Mouse (Mus musculus) cortical plate, adult 2 months (tissue): ENCODE results near the gene Gca. TPM values are rescaled to one million over a fixed set of nuclear protein-coding genes. Genes with fewer than 3 reads are reported as not detected.

Source experiments
- H3K27ac ChIP-seq: fragments of 200-500 bp; 2 replicates; pipeline ENCODE4 v1.5.1; 2012; ENCODE audit warnings: low read length, control low read depth, inconsistent platforms; ENCODE audit not compliant: insufficient read depth
- H3K4me1 ChIP-seq: fragments of 200-500 bp; 2 replicates; pipeline ENCODE4 v1.6.1; 2011; ENCODE audit warnings: low read length; ENCODE audit not compliant: control insufficient read depth, insufficient read depth
- H3K4me3 ChIP-seq: fragments of 200-500 bp; 2 replicates; pipeline ENCODE4 v1.5.1; 2011; ENCODE audit warnings: mild to moderate bottlenecking, low read length, control low read depth; ENCODE audit not compliant: insufficient read depth
- CTCF ChIP-seq: fragments of 200-500 bp; IDR thresholded peaks from 2 replicates; pipeline ENCODE4 v1.5.1; 2011; ENCODE audit warnings: mild to moderate bottlenecking, control low read depth, low read length; ENCODE audit not compliant: insufficient read depth; ENCODE audit errors: extremely low read depth
- POLR2A ChIP-seq: fragments of 200-500 bp; IDR thresholded peaks from 2 replicates; pipeline ENCODE4 v1.6.1; 2011; ENCODE audit warnings: mild to moderate bottlenecking, low read length, control low read depth; ENCODE audit not compliant: insufficient read depth; ENCODE audit errors: extremely low read depth
- polyA plus RNA-seq: library from polyadenylated mRNA; depleted of rRNA; stranded (reverse); fragments of >200 nt; gene quantifications from 2 replicates; pipeline ENCODE4 v1.2.3, GENCODE M21; 2012

The Gca gene
- polyA plus RNA-seq, 1 experiment = 19.1 TPM

DNA sequence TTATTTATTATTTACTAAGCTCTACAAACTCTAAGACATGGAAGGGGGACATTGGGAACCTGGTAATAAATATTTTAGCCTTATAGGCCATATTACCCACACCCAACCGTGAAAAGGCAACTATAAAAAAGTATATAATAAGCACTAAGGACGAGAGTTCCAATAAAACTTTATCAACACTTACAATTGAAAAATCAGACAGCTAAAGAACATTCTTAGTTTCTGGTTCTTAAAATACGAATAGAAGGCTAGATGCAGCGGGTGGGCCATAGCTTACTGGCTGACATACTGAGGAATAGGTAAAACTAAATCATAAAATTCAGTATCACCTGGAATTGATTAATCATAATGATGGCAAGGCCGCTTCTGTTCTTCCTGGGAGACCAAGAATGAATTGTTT lies 19.2 kb upstream of the Gca start:
- Histone ChIP-seq H3K4me1 (no peaks in the 10 kb centered on the region), H3K4me3 (no peak overlapping the region; the same call in 1 of the 2 replicates), H3K27ac (no peak overlapping the region)
- TF ChIP-seq CTCF = no peak
- no peak for TF ChIP-seq POLR2A

DNA sequence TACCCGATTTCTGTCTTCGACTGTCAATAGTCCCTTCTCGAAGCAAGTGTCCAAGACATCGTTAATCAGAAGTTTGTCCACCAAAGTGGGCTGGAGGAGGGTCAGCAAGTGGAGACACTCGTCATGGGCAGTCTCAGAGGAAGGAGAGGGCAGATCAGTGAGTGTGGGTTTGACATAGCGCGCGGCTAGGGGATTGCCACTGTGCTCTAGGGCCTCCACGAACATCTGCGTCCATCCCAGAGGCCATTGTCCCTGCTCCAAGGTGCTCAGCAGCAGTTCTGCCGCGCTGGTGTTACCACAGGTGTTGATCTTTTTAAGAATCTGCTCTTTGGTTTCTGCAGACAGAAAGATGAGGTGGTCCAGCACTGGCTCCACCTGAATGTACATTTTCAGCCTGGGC lies 18.6 kb upstream of the Gca start:
- TF ChIP-seq CTCF = no peak
- no peak for TF ChIP-seq POLR2A
- no peak overlapping the region for H3K27ac ChIP-seq
- H3K4me3 ChIP-seq = peak overlapping the region; percentile 55
- no peaks in the 10 kb centered on the region for H3K4me1 ChIP-seq

DNA sequence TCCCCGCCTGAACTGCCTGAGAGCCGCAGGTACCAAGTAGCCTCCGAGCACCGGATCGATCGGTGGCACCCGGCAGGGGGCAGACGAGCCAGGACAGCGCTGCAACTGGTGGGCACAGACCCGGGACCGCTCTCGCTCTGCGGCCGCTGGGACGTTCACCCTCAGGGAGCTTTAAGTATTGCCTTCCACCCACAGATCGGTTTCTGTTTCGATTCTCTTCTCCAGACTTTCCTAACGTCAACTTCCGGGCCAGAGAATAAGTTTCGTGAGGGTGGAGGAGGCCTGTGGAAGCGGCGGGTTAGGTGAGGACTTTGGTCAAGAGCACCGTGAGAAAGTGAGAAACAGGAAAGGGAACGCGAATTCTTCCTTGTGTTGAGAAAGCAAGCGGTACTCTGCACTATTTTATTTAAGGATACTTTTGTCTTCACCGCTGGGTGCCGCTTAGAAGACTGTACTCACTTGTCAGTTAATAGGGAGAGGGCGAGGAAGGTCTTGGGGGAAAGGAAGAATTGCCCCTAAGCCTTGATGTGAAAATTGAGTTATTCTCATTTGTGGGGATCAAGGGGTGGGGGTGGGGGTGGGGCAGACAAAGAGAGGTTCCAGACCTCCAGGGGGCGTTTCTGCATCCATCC lies 18.0 kb upstream of the Gca start, which contains the start of gene Ifih1:
Ifih1 (minus strand) TSS at position 242 of the 632 bp plus-strand sequence.
- H3K4me3 ChIP-seq = peak within 1 kb of the TSS; percentile 55
- no peaks in the 10 kb centered on the region for H3K4me1 ChIP-seq
- H3K27ac ChIP-seq = no peak within 1 kb of the TSS
- no peak for TF ChIP-seq POLR2A
- TF ChIP-seq CTCF = no peak

DNA sequence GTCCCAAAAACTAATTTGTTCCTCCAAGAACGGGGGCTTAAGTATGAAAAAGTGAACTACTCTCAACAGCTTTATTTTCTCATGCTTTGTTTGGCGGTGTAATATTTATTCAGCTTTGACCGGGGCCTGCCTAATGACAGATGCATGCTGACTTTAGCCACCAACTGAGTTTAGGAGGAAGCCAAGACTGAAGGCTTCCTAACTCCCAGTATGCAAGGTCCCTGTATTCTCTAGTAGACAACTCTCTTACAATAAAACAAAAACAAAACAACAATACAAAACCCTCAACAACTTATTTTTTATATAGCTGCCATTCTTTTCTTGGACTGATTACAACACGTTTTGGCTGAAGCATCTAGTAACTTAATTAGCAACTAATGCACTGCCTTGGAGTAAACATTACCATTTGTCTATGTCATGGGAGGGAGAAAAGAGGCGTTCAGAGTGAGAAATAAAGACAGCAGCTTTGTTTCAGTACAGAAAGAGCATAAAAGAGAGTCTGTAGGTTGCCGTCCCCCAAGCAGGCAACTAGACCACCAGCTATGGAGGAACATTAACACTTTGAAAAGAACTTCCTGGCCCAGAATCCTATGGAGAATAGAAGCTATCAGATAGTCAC lies 17.3 kb upstream of the Gca start:
- no peak overlapping the region for H3K27ac ChIP-seq

DNA sequence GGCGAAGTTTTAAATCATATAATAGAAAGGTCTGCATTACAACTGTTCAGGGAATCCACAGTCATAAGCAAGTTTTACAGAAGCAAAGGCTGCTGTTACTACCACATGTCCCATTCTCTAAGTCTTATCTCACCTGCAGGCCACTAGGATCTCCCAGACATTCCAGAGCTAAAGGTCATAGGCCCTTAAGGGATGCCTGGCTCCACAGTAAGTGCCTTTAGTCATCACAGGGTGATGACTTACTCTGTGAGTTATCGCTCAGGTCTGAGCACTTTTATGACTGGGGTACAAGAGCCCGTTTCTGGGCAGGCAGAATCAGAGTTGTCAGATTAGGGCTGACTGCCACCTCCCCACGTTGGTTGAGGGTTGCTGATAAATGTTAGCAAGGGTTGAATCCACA lies 12.2 kb upstream of the Gca start:
- TF ChIP-seq POLR2A = no peak
- H3K4me1 ChIP-seq = no peaks in the 10 kb centered on the region
- no peak overlapping the region for H3K4me3 ChIP-seq

More for the DNA sequence above, 17.3 kb upstream of the Gca start:
- Histone ChIP-seq H3K4me3 (peak overlapping the region; percentile 55; the same call in 1 of the 2 replicates), H3K4me1 (no peaks in the 10 kb centered on the region)
- TF ChIP-seq CTCF (no peak), POLR2A (no peak)

DNA sequence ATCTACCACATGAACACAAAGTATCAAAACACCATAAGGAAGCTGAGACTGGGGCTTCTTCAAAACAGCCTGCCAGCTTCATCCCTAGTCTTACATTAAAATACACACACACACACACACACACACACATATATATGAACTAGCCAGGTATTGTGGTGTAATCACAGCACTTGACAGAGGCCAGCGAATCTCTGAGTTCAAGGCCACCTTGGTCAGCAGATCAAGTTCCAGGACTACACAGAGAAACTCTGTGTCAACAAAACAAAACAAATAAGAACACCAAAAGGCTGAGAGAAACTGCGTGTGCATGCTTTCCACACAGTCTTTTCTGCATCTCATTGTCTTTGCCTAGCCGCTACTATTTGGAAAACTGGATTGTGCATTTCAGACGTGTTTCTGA lies 11.6 kb upstream of the Gca start:
- no peaks in the 10 kb centered on the region for H3K4me1 ChIP-seq
- TF ChIP-seq CTCF (no peak), POLR2A (no peak)
- no peak overlapping the region for H3K27ac ChIP-seq
- H3K4me3 ChIP-seq = no peak overlapping the region

More for the DNA sequence above, 12.2 kb upstream of the Gca start:
- H3K27ac ChIP-seq = no peak overlapping the region

DNA sequence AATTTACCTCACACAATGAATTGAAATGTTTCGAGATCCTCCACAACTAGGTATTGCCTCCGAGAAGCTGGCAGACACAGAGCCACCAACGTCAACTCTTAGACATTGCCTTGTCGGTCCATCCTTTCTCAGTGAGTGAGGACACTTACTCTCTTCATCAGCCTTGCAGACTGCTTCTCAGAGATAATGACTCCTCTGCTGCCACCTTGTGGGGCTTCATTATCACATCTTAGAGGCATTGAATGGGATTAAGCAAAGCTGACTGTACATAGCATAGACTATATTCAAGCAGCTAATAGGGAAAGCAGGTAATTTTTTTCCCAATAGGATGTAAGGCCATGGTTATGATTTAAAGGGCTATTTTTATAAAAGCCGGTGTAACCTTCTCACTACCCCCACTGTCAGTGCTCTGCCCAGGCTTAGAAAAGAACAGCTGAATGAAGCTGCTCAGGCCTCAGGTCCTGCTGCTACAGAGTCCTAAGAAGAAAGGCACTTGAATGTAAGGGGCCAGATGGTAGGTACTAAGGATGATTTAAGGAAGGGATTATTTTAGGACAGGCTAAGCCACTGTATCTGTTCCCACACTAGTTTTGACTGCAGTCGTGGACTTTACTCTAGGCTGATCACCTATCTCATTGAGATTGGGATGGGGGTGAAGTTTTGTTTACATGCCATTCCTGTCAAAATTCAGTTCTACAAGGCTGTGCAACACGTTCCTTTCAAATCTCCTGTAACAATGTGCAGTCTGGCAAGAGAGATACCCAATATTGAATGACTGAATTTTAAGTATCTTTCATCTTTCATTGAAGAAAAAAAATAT lies 9.4 kb upstream of the Gca start:
- no peak overlapping the region for H3K27ac ChIP-seq

DNA sequence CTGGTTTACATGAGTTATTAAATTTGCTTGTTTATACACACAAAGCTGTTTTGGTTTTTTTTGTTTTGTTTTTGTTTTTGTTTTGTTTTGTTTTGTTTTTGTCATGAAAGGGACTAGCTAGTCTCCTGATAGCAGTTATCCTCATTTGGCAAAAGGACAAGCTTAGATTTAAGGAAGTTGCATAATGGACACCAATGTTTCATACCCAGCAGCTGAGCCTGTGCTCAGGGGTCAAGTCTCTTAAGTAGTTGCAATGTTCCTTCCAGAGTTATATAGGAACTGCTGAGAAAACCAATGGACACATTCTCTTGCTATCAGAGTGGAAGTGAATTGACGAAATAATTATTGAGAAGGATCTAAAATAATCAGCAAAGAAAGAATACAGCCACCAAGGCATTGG lies 8.0 kb upstream of the Gca start:
- no peak overlapping the region for H3K27ac ChIP-seq
- H3K4me3 ChIP-seq = no peak overlapping the region
- no peaks in the 10 kb centered on the region for H3K4me1 ChIP-seq
- TF ChIP-seq POLR2A = no peak
- TF ChIP-seq CTCF = no peak

More for the DNA sequence above, 9.4 kb upstream of the Gca start:
- Histone ChIP-seq H3K4me3 (no peak overlapping the region), H3K4me1 (no peaks in the 10 kb centered on the region)
- TF ChIP-seq CTCF (peak; percentile 62), POLR2A (no peak)

DNA sequence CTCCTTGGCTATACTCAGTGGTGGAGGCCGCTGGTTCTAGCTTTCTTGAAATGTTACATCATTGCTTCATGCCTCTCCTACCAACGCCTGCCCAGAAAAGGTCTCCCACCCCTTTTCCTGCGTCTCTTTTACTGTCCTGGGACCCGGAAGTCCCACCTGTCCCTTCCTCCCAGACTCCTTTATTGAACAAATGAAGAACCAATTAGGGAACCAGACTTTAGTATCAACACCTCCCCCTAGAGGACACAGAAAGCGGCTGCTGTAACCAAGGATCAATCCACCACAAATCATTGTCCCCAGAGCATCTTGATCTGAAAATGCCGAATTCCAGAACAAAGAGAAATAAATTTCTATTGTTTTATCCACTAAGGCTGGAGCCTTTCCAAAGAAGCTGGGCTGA lies 3.5 kb upstream of the Gca start:
- TF ChIP-seq CTCF = no peak
- TF ChIP-seq POLR2A = no peak
- Histone ChIP-seq H3K27ac (no peak overlapping the region), H3K4me3 (no peak overlapping the region), H3K4me1 (no peaks in the 10 kb centered on the region; the same call in 1 of the 2 replicates)

DNA sequence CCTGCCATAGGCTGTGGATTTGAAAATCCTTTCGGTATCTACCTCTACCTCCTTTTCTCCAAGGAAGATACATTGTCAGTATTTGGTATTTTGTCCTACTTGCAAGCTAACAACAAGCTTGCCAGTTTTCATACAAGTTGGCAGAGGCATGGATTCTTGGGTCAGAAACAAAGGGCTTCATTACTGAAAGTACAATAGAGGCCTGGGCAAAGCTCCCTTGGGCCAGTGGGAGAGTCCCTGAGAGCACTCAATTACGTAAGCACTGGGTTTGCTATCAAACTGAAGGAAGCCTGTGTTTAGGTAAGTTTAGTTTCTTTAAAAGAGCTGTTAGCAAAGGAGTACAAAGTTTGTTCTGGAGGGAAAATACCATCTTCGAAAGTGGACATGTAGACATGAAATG lies 1.5 kb upstream of the Gca start:
- TF ChIP-seq POLR2A (no peak), CTCF (no peak)
- no peak overlapping the region for H3K27ac ChIP-seq

More for the DNA sequence above, 1.5 kb upstream of the Gca start:
- H3K4me3 ChIP-seq = no peak overlapping the region
- H3K4me1 ChIP-seq = no peaks in the 10 kb centered on the region; the same call in 1 of the 2 replicates
